Mouse (Mus musculus): ENCODE data around the gene Plk1.

DNA sequence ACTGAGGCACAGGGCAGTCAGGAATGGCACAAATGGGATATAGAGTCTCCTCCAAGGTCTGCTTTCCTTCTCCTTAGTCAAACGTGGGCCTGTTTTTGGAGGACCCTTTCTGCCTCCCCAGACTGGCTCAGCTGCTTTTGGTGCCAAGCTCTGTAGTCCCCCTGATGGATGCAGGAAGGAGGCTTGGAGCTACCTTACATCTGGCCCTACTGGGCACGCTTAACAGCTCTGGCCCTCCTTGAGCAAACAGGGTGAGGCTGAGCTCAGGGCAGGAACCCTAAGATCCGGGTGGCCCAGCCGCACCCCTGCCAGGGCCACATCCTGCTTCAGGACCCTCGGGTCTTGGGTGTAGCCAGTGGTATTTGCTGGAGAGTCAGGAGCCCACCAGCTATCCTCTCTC is 25.3 kb downstream of the Plk1 start:
- TF ChIP-seq CTCF (IDR thresholded peaks at IDR 0.05; ENCODE audit: control insufficient read depth, insufficient read depth, insufficient replicate concordance, low read depth, low read length) (no peak), POLR2A (IDR thresholded peaks at IDR 0.05; ENCODE audit: control insufficient read depth, low read depth, low read length) (no peak)

All from testis, adult 2 months (tissue).